Mouse (Mus musculus) cerebellum, postnatal 4 days (tissue): ENCODE measurements around the gene Pdxdc1.
"Not testable (repeated sequence)": the region's sequence is repeated elsewhere in the genome, so short reads cannot be mapped to it uniquely, and the experiment has no call there.

Experiments used
- DNase-seq, 2 experiments: peaks; one replicate each; pipeline ENCODE4 v3.0.0; 2022; ENCODE audit warnings: low spot score in 2 of 2, mixed read lengths in 1 of 2

Gene Pdxdc1

DNA sequence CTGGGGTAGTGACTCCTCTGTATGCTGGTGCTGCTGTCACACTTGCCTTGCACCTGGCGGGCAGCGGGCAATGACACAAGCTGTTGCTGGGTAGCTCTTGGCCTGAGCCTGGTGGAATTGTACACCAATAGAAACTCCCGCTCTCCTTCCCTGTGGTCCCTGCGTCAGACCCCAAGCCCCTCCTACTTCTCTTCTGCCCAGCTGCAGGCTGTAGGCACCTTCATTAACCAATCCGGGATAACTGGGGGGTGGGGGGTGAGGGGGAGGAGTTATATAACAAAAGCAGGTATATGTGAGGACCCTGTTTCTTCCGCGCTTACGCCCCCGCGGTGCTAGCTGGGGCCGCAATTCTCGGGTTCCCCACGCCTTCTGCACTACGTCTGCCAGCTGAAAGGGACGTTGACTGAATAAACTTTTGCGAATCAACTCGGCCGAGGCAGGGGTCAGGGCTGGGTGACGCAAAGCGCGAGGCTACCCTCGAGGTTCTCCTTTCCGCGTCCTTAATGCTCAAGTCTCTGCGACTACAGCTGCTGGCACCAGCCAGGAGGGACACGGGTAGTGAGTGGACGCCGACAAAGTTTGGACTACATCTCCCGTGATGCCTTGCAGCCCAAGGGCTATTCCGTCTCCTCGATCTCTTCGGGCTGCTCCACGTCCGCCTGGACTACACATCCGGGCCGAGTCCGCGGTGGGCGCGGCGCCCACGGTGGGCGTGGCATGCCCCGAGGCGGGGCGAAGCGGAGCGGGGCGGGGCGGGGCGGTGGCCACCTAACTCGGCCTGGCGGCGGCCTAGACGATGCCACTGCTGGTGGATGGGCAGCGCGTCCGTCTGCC lies 84.2 kb downstream of the Pdxdc1 start, which contains the start of gene Ntan1:
TSS of gene Ntan1 (plus strand) at position 286 of the 834 bp plus-strand sequence.
- DNase-seq: peak; percentile 90 to 98

DNA sequence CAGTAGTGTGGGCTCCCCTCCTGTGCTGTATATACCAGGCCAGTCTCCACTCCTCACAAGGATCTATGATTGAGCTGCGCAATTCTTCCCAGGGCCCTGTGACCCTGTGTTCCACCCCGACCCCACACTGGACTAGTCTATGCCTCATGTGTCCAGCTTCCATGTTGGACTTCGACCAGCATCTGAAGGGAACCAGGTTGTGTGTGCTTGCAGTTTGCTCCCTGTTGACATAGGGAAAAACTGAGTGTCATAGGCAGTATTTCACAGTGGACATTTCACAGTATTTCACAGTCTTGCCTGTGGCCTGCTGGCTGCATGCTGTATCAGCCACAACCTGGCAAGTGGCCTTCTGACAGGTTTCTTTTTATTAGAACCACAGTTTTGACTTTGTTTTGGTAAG lies 89.7 kb downstream of the Pdxdc1 start:
- DNase-seq: no peak

DNA sequence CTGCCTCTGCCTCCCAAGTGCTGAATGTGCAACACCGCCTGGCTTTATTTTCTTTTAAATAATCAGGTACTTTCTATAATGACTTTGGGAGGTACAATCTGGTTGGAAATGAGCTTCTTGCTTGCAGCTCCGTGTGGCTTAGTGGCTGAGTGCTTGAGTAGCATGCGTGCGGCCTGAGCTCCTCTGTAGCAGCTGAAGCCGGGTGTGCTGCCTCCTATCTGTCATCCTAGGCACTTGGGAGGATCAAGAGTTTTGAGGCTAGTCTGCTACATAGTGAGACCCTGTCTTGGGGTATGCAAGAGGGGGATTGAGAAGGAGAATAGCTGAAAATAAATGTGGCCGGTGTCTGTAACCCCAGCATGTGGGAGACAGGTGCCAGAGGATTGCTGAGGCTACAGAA lies 90.8 kb downstream of the Pdxdc1 start:
- no peak for DNase-seq

DNA sequence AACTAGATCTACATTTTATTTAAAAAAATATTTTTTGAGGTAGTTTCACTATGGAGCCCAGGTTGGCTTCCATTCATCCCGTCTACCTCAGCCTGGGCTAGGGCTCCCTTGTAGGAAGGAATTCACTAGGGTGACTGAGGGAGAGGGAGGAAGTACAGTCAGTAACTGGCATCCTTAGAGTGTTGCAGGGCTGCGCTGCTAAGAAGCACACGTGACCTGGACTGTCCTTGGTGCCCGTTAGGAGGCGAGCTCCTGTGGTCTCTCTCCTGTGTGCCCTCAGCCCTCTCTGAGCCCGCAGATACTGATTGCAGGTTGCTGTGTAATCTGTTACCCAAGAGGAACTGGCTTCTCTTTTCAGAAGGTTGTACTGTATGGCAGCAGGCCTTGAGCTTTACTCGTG lies 94.5 kb downstream of the Pdxdc1 start:
- DNase-seq: no peak

DNA sequence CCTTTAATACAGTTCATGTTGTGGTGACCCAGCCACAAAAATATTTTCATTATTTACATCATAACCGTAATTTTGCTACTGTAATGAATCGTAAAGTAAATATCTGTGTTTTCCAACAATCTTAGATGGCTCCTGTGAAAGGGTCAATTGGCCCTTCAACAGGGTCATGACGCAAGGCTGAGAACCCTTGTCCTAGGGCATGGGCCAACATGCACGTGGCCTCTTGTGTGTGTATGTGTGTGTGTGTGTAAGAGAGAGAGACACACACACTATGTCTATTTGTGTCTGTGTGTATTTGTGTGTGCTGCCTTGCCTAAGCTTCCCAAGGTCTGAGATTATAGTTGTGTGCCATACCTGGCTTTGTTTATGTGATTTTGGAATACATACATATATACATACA lies 95.3 kb downstream of the Pdxdc1 start:
- no peak for DNase-seq

DNA sequence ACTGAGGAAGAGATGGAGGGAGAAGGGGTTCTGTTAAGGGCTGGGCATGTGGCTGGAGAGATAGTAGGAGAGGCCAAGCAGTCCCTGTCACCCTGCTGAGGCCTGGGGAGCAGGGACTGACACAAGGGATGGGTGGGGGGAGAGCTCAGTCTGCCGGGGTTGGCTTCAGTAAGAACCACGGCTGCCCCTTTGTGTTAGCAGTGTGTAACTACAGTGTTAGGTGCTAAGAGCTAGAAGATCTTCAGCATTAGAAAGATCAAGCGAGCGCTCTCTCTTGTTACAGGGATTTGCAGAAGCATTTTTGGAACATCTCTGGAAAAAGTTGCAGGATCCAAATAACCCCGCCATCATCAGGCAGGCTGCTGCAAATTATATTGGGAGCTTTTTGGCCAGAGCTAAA lies 98.3 kb downstream of the Pdxdc1 start:
- DNase-seq: no peak

DNA sequence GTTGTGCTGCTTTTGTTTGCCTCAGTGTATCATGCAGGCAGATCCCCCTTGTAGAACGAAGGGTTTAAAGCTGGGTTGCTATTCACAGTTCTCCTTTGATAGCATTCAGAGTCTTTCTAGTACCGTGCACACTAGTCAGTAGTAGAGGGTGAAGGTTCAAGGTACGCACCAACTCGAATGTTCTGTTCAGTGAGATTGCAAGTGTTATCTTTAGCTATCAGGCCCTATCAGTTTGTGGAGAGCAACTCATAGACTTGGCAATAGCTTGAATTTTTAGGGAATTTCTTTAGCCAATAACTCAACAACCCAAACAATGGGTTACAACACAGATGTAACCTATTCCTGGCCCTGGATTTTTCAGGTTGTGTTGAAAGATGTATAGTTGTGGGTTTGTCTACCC lies 101.7 kb downstream of the Pdxdc1 start:
- DNase-seq: no peak

DNA sequence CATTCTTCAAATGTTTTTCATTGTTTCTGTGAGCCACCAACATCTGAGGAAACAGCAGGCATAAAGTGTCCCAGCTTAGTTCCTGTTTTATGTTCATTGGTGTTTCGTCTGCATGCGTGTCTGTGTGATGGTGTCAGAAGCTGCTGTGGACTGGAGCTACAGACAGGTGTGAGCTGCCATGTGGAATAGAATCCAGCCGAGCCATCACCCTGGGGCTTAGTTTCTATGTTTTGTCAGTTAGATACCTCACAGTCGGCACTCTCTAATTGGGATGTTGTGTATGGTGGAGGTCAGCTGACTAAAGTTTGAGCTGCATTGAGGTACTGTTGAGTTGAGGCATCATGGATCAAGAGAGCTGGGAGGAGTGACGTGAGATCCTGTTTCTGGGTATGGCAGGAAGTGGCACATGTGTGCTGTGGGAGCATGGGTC lies 106.2 kb downstream of the Pdxdc1 start:
- DNase-seq: no peak

DNA sequence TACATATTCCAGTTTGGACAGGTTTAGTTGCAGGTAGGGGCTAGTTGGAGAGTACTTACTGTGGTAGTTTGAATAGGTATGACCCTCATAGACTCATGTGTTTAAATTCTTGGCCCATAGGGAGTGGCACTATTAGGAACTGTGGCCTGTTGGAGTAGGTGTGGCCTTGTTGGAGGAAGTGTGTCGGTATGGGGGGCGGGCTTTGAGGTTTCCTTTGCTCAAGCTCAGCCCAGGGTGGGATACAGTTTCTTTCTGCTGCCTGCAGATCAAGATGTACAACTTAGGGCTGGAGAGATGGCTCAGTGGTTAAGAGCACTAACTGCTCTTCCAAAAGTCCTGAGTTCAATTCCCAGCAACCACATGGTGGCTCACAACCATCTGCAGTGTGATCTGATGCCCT lies 109.5 kb downstream of the Pdxdc1 start:
- not testable (repeated sequence) for DNase-seq

DNA sequence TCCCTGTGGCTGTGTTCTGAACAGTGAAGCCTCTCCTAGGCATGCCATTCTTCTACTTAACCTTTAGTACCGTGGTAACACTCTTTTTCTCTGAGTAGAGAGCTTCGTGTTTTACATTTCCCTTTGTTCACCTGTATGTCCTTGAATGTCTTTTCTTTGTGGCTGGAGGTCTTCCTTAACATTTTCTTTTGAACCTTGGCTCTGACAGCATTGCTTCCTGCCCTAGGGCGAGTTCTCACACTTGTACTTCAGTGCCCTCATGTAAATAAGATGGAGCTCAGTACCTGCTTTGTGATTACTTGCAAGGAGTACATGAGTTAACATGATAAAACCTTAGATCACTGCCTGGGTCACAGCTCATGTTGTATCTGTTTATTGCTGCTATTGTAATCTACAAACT lies 117.0 kb downstream of the Pdxdc1 start:
- no peak for DNase-seq
